Mouse (Mus musculus) brain, embryonic 14.5 days (tissue): ENCODE measurements around the gene Prrx2. TPM values are rescaled to one million over a fixed set of nuclear protein-coding genes. Genes with fewer than 3 reads are reported as not detected.

Experiments used
- DNase-seq: peaks from one replicate; pipeline ENCODE4 v3.0.0-alpha.2; 2011; ENCODE audit warnings: low read depth
- CTCF ChIP-seq: fragments of 200-500 bp; IDR thresholded peaks from 2 replicates; pipeline ENCODE4 v1.5.1; 2012; ENCODE audit warnings: inconsistent platforms, mild to moderate bottlenecking, moderate library complexity, borderline replicate concordance; ENCODE audit not compliant: insufficient read depth, insufficient read length; ENCODE audit errors: extremely low read depth
- POLR2A ChIP-seq: fragments of 200-500 bp; IDR thresholded peaks from 2 replicates; pipeline ENCODE4 v1.6.1; 2012; ENCODE audit warnings: mild to moderate bottlenecking, inconsistent platforms, borderline replicate concordance; ENCODE audit not compliant: poor library complexity, insufficient read depth, insufficient read length, severe bottlenecking; ENCODE audit errors: extremely low read depth
- polyA plus RNA-seq: library from polyadenylated mRNA; depleted of rRNA; stranded (reverse); fragments of >200 nt; gene quantifications from 2 replicates; pipeline ENCODE4 v1.2.3, GENCODE M21; 2012

The Prrx2 gene
- polyA plus RNA-seq, 1 experiment, result 10.8 TPM

DNA sequence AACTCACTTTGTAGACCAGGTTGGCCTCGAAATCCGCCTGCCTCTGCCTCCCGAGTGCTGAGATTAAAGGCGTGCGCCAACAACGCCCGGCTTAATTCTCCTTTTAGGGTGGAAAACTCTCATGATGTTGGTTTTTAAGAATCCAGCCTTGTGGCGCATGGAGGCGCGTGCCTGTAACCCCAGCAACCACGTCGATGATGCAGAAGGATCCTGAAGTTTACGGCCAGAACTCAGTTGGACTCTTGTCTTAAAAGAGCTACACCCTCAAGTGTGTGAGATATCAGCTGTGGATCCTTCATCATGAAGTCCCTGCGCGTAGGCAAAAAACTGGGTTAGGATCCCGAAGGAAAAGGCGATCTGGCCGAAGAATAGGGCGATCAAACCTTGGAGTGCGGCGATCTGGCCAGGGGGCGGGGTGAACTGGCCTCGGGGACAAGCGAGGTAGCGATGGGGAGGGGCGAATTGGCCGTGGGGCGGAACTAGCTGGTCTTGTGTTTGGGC lies 27.6 kb upstream of the Prrx2 start:
- TF ChIP-seq CTCF (no peak), POLR2A (no peak)

GRCm38 (mm10) chr2:30807648-30808295 lies 27.0 kb upstream of the Prrx2 start, which contains the start of gene Ntmt1:
Gene Ntmt1, plus strand, starts transcription at chr2:30807826.
- DNase-seq, result peak; percentile 100
- TF ChIP-seq CTCF (no peak), POLR2A (peak; percentile 83; the same call in 1 of the 2 replicates)

More for the DNA sequence above, 27.6 kb upstream of the Prrx2 start:
- DNase-seq, result no peak

GRCm38 (mm10) chr2:30808296-30808655 lies 26.5 kb upstream of the Prrx2 start:
- DNase-seq, result no peak
- TF ChIP-seq CTCF, result no peak

DNA sequence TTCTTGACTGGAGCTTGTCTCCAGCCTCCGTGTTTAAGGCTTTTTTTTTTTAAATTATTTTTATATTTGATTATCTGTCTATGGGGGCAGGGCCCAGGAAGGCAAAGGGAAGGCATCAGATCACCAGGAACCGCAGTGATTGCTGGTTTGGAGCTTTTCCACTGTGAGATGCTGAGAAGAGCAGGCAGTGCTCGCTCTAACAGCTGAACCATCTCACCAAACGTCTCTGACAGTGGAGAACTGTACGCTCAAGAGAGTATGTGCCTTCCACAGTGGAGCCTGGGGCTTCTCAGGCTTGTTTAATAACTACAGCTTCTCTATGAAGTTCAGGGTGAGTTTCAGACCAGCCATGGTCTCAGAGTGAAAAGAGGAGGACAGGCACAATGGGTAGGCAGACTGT lies 25.3 kb upstream of the Prrx2 start:
- no peak for DNase-seq
- TF ChIP-seq POLR2A (no peak), CTCF (no peak)

DNA sequence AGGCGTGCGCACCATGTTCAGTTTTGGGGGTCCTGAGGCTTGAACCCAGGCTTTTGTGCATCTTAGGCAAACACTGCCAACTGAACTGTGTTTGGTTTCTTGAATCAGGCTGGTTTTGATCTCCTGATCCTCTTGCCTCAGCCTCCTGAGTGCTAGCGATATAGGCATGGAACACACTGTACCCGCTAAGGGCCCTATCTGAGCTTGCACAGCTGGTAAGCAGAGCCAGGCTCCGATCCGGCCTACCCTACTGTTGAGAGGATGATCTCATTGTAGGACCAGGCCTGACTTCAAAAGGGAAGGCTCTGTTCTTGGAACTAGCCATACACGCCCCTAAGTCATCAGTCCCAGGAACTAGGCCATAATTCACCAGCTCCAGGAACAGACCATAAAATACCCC lies 24.2 kb upstream of the Prrx2 start:
- TF ChIP-seq POLR2A (no peak), CTCF (no peak)
- DNase-seq, result no peak

DNA sequence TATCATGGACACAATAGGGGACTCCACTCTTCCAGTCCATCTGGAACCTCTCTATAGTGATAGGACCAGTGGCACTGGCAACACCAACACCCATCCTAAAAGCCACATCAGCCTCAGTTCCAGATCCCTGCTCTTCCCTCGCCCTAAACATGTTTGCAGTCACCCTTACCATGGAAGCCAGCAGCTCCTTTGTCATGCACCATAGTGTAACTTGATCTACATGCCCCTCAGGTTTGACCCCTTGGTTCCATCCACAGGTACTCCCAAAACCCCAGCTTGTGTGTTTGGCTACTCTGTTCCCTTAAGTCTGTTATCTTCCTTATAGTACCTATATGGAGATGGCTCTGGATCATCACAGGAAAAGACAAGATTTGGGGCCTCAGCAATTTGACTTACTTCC lies 18.4 kb upstream of the Prrx2 start:
- no peak for DNase-seq
- TF ChIP-seq POLR2A (no peak), CTCF (no peak)

GRCm38 (mm10) chr2:30819873-30820272 lies 14.9 kb upstream of the Prrx2 start:
- DNase-seq, result no peak

DNA sequence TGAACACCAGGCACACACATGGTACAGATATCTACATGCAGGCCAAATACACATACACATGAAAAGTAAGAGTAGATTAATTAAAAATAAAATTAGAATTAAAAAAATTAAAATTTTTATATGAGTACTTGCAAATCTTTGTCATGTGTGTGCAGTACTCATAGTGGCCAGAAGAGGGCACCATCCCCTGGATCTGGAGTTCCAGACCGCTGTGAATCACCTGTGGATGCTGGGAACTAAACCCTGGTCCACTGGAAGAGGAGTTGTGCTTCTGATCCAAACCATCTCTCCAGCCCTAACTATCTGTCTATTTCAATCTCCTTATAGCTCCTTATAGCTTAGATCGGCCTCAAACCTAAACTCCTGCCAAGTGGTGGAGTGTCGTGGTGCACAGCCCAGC lies 13.7 kb upstream of the Prrx2 start:
- TF ChIP-seq CTCF (peak; percentile 58), POLR2A (no peak)
- DNase-seq, result no peak

More at GRCm38 (mm10) chr2:30819873-30820272, 14.9 kb upstream of the Prrx2 start:
- TF ChIP-seq CTCF, result no peak
- TF ChIP-seq POLR2A, result no peak

GRCm38 (mm10) chr2:30822460-30822859 lies 12.3 kb upstream of the Prrx2 start:
- no peak for DNase-seq
- no peak for TF ChIP-seq POLR2A
- no peak for TF ChIP-seq CTCF

GRCm38 (mm10) chr2:30823385-30824153 lies 11.2 kb upstream of the Prrx2 start:
- TF ChIP-seq CTCF (no peak), POLR2A (no peak)
- peak; percentile 85 for DNase-seq

GRCm38 (mm10) chr2:30826825-30827748 lies 7.7 kb upstream of the Prrx2 start:
- peak; percentile 52 for DNase-seq
- TF ChIP-seq CTCF, result 0 out of 2 replicates have a peak, but pooled peaks have one; percentile 24
- TF ChIP-seq POLR2A, result no peak
